Mouse (Mus musculus) forebrain, embryonic 11.5 days (tissue): Measurements from ENCODE around the gene Sp140. TPM values are rescaled to one million over a fixed set of nuclear protein-coding genes. Genes with fewer than 3 reads are reported as not detected.
"Not testable (repeated sequence)": the region's sequence is repeated elsewhere in the genome, so short reads cannot be mapped to it uniquely, and the experiment has no call there.

ENCODE experiments used
- ATAC-seq: fragments of 200-750 bp; cut with Nextera tagmentation; replicated peaks from 2 replicates; pipeline ENCODE4 v1.8.0; 2017; ENCODE audit warnings: moderate TSS enrichment; ENCODE audit not compliant: low FRiP score
- DNase-seq: peaks from one replicate; pipeline ENCODE4 v3.0.0-alpha.2; 2017; ENCODE audit warnings: low spot score
- H3K27ac ChIP-seq: fragments of 300-500 bp; sonication (generic); 2 replicates; pipeline ENCODE4 v1.5.1; 2014; ENCODE audit warnings: low read depth, low read length
- H3K27me3 ChIP-seq: fragments of 300-500 bp; sonication (generic); 2 replicates; pipeline ENCODE4 v1.6.1; 2014; ENCODE audit warnings: mild to moderate bottlenecking, low read length, mixed read lengths; ENCODE audit not compliant: control insufficient read depth, insufficient read depth
- H3K36me3 ChIP-seq: fragments of 300-500 bp; sonication (generic); 2 replicates; pipeline ENCODE4 v1.6.1; 2014; ENCODE audit warnings: mild to moderate bottlenecking, low read length, moderate library complexity, mixed read lengths; ENCODE audit not compliant: control insufficient read depth, insufficient read depth
- H3K4me1 ChIP-seq: fragments of 300-500 bp; sonication (generic); replicated peaks from 2 replicates; pipeline ENCODE4 v1.6.1; 2014; ENCODE audit warnings: low read length, mixed read lengths; ENCODE audit not compliant: control insufficient read depth, insufficient read depth
- H3K4me2 ChIP-seq: fragments of 300-500 bp; sonication (generic); 2 replicates; pipeline ENCODE4 v1.6.1; 2014; ENCODE audit warnings: low read depth, mild to moderate bottlenecking, low read length, moderate library complexity, mixed read lengths; ENCODE audit not compliant: severe bottlenecking
- H3K4me3 ChIP-seq: fragments of 300-500 bp; sonication (generic); 2 replicates; pipeline ENCODE4 v1.5.1; 2014; ENCODE audit warnings: low read depth, low read length
- H3K9ac ChIP-seq: fragments of 300-500 bp; sonication (generic); 2 replicates; pipeline ENCODE4 v1.6.1; 2014; ENCODE audit warnings: low read length
- H3K9me3 ChIP-seq: fragments of 300-500 bp; sonication (generic); 2 replicates; pipeline ENCODE4 v1.6.1; 2016; ENCODE audit warnings: low read length, mixed read lengths; ENCODE audit not compliant: control insufficient read depth
- WGBS: fragments of 180-500 bp; shearing (Covaris S2); extraction: QIAGEN DNeasy Blood & Tissue Kit; methylation state at CpG from one replicate; pipeline ENCODE4 v1.1.7; 2014; 5-methylcytosine and 5-hydroxymethylcytosine counted together
- polyA plus RNA-seq: library from polyadenylated mRNA; unstranded; fragments of >200 nt; fragmentation: Nextera tagmentation; extraction: Ambion mirVana; gene quantifications from 2 replicates; pipeline ENCODE4 v1.2.1, GENCODE M21; 2014

Sp140 gene
- polyA plus RNA-seq, 1 experiment from 2014 or later = 0.59 TPM

GRCm38 (mm10) chr1:85581518-85581917 is 18.7 kb upstream of the Sp140 start:
- WGBS = 26% methylated on average over 5 of the region's 5 CpGs

GRCm38 (mm10) chr1:85588697-85589096 is 11.5 kb upstream of the Sp140 start:
- not testable (repeated sequence) for H3K36me3 ChIP-seq, ATAC-seq
- 78% methylated on average over 1 of the region's 2 CpGs for WGBS

More at GRCm38 (mm10) chr1:85581518-85581917, 18.7 kb upstream of the Sp140 start:
- H3K4me3 ChIP-seq, H3K27me3 ChIP-seq, ATAC-seq, H3K27ac ChIP-seq, H3K9me3 ChIP-seq, DNase-seq, H3K4me1 ChIP-seq, H3K36me3 ChIP-seq, H3K9ac ChIP-seq, H3K4me2 ChIP-seq: not testable (repeated sequence)

GRCm38 (mm10) chr1:85592526-85592925 is 7.7 kb upstream of the Sp140 start:
- not testable (repeated sequence) for H3K4me2 ChIP-seq
- 84% methylated on average over 8 of the region's 8 CpGs for WGBS

More at GRCm38 (mm10) chr1:85588697-85589096, 11.5 kb upstream of the Sp140 start:
- not testable (repeated sequence) for H3K27ac ChIP-seq, H3K4me2 ChIP-seq, H3K9ac ChIP-seq, H3K4me3 ChIP-seq, H3K9me3 ChIP-seq, H3K4me1 ChIP-seq, DNase-seq, H3K27me3 ChIP-seq

GRCm38 (mm10) chr1:85598271-85599012 is 1.7 kb upstream of the Sp140 start, which contains the start of gene Sp110:
Gene Sp110 (minus strand): TSS chr1:85598817.
- H3K27me3 ChIP-seq, H3K36me3 ChIP-seq, H3K4me3 ChIP-seq, ATAC-seq, H3K27ac ChIP-seq, DNase-seq, H3K4me2 ChIP-seq, H3K9me3 ChIP-seq, H3K4me1 ChIP-seq, H3K9ac ChIP-seq: not testable (repeated sequence)
- WGBS = 74% methylated on average over 16 of the region's 17 CpGs

More at GRCm38 (mm10) chr1:85592526-85592925, 7.7 kb upstream of the Sp140 start:
- not testable (repeated sequence) for H3K9me3 ChIP-seq, H3K9ac ChIP-seq, H3K4me3 ChIP-seq, H3K27ac ChIP-seq, ATAC-seq, DNase-seq, H3K27me3 ChIP-seq, H3K36me3 ChIP-seq, H3K4me1 ChIP-seq

GRCm38 (mm10) chr1:85600794-85601193 is 616 bp downstream of the Sp140 start:
- H3K4me1 ChIP-seq, H3K4me3 ChIP-seq, H3K9me3 ChIP-seq, H3K27ac ChIP-seq, DNase-seq, H3K36me3 ChIP-seq, H3K9ac ChIP-seq, ATAC-seq, H3K27me3 ChIP-seq, H3K4me2 ChIP-seq: not testable (repeated sequence)
- 60% methylated on average over 4 of the region's 4 CpGs for WGBS

- not testable (repeated sequence) for H3K9me3 ChIP-seq, H3K36me3 ChIP-seq, ATAC-seq, H3K27me3 ChIP-seq, H3K4me3 ChIP-seq, H3K4me2 ChIP-seq, DNase-seq, H3K9ac ChIP-seq, H3K27ac ChIP-seq, H3K4me1 ChIP-seq
- WGBS = no CpG with 5 or more reads among the region's 1 CpGs
Observed at GRCm38 (mm10) chr1:85604341-85604740, 4.2 kb downstream of the Sp140 start.

- H3K27ac ChIP-seq, H3K9me3 ChIP-seq, H3K4me1 ChIP-seq, H3K4me2 ChIP-seq, H3K36me3 ChIP-seq, H3K27me3 ChIP-seq, ATAC-seq, H3K4me3 ChIP-seq, DNase-seq, H3K9ac ChIP-seq: not testable (repeated sequence)
- 88% methylated on average over 3 of the region's 4 CpGs for WGBS
Observed at GRCm38 (mm10) chr1:85608361-85608760, 8.2 kb downstream of the Sp140 start.

GRCm38 (mm10) chr1:85610581-85610980 is 10.4 kb downstream of the Sp140 start:
- not testable (repeated sequence) for H3K4me1 ChIP-seq, H3K27ac ChIP-seq, H3K27me3 ChIP-seq, H3K4me3 ChIP-seq, H3K36me3 ChIP-seq, H3K9me3 ChIP-seq, ATAC-seq, DNase-seq, H3K4me2 ChIP-seq, H3K9ac ChIP-seq
- WGBS = no CpG with 5 or more reads among the region's 4 CpGs

- H3K4me1 ChIP-seq = not testable (repeated sequence)
- 92% methylated on average over 3 of the region's 3 CpGs for WGBS
Observed at GRCm38 (mm10) chr1:85615096-85615495, 14.9 kb downstream of the Sp140 start.

More at GRCm38 (mm10) chr1:85615096-85615495, 14.9 kb downstream of the Sp140 start:
- H3K27ac ChIP-seq, H3K27me3 ChIP-seq, H3K4me3 ChIP-seq, H3K9me3 ChIP-seq, H3K9ac ChIP-seq, H3K4me2 ChIP-seq, DNase-seq, H3K36me3 ChIP-seq, ATAC-seq: not testable (repeated sequence)
